Mouse (Mus musculus): ENCODE measurements around the gene Plod1.
A peak's percentile ranks its signal among the peaks of the same experiment; 100 is the strongest.
"Not testable (repeated sequence)": the region's sequence is repeated elsewhere in the genome, so short reads cannot be mapped to it uniquely, and the experiment has no call there.

The Plod1 gene

GRCm38 (mm10) chr4:147895815-147896330 lies 40.7 kb downstream of the Plod1 start:
- no peak for DNase-seq (ENCODE audit: low spot score)

DNA sequence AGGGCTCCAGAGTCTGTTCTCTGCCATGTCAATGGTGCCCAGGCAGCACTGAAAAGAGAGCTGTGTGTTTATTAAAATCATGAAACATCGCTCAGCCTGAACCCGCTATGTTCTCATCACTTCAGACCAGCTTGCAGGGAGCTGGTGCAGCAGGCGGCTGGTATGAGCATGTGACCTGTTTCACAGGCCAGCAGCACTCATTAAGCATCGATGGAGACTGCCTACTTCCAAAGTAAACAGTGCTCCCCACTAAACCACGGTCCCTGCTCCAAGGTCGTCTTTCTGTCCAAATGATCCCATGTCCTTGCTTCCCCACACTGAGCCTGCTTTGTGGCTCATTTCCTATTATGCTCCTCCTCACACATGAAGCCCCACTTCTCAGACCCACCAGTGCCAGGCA lies 46.2 kb downstream of the Plod1 start:
- no peak for DNase-seq (ENCODE audit: low spot score)

DNA sequence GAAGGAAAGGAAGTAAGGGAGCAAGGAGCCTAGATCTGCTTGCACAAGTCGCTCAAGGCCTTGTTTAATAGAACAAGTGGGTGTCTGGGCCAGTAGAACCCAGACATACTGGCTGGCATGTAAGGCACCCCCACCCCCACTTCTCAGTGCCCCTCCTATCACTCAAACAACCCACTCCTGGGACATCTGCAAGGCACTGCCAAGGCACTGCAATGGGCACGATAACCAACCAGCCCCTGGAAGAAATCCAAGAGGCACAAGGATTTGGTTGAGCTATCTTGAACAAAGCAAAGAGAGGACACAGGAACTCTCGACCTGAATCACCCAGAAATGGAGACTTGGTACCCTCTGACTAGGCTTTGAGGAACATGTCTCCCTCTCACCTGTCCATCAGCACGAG lies 48.3 kb downstream of the Plod1 start:
- no peak for DNase-seq (ENCODE audit: low spot score)

DNA sequence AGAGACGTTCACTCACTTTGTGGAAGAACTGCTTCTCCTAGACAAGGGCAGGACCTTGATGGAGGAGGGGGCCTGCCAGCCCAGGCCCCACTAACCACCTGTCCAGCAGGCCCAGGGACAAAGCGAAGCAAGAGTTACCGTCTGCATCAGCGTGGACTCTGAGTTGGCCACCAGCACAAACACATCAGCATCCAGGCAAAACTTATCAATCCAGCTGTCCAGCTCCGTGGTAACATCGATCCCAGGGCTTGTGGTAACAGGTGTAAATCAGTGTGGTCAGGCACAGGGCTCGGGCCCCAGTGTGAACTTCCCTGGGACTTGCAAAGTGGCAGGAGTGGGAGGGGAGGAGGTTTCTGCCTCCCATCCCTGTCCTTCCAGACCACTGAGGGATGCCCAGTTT lies 49.3 kb downstream of the Plod1 start:
- DNase-seq (ENCODE audit: low spot score), result no peak

DNA sequence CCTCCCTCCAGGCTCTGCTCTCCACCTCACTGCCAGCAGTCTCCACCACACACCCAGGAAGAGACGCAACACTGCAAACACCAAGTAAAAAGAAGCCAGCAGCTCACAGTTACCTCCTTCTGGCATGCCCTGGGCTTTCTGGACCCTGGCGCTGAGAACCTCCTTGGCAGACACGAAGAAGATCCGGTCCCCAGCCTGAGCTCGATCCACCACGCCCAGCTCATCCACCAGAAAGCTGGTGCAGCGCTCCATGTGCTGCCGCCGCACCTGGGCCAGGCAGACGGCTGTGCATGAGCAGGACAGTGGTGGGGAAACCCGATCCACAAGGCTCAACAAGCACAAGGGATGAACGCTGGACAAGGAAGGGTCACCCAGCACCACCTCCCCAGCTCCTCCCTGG lies 50.4 kb downstream of the Plod1 start:
- no peak for DNase-seq (ENCODE audit: low spot score)

GRCm38 (mm10) chr4:147884138-147884537 lies 52.4 kb downstream of the Plod1 start:
- no peak for DNase-seq (ENCODE audit: low spot score)

DNA sequence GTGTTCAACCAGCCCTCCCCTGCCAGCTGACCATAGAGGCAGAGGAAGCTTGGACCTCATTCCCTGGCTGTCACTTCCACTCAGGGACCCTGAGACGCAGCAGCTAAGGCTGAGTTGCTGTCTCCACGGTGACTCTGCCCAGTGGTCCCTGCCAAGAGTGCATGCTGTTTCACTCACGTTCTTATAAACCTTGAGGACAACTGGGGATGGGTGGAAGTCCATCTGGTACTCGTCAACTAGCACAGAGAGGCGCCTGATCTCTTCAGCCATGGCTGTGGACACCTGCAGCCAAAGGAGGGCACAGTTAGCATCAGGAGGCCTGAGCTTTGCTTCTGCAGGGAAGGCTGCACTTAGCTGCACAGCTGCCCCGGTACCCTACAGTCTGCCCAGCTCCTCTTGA lies 53.5 kb downstream of the Plod1 start:
- DNase-seq (ENCODE audit: low spot score), result no peak

DNA sequence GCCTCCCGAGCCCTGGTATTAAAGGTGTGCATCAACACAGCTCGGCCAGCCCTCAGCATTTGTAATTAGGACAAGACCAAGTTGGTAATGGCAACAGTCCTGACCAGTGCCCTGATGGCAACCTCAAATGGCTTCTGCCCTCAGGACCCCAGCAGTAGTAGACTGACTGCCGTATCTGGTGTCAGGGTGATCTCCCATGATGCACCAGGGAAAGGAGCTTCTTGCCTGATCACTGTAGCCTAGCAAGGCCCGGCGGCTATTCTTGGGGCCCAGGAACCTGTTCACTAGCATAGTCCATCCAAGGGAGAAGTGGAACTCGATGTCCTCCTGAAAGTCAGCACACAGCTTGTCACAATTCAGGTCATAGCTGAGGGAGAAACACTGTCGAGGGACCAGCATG lies 54.8 kb downstream of the Plod1 start:
- DNase-seq (ENCODE audit: low spot score), result no peak

DNA sequence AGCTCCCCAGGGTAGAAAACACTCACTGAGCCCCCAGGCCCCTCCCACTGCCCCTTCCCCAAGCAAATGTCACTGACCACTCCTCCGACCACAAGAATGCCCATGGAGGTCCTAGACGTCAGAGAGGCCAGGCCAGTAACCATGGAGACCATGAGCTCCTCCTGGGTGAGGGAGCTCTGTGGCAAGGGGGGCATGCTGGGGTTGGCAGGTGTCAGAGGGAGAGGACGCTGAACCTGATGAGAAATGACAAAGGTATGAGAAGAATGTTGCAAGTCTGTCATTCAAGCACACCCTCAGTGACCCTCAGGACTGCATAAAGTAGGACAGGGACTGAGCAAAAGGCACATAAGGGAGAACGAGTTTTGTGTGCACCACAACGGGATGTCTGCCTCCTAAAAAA lies 56.7 kb downstream of the Plod1 start:
- DNase-seq (ENCODE audit: low spot score), result no peak

DNA sequence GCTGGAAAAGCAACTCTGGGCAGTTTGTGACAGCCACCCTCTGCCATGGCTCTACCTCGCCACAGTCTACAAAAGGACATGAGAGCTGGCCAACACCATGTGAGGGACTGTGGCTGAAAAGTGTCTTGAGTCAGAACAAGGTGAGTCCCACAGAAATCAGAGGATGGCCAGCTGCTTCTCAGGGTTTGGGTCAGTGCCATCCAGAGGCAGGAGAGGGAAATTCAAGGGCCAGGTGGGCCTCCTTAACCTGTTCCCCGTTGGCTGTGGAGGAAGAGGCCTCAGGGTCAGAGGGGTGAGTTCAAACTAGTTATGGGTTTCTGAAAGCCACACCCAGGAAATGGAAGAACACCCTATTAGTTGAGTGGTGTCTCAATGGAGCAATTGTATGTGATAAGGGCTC lies 57.1 kb downstream of the Plod1 start:
- no peak for DNase-seq (ENCODE audit: low spot score)

DNA sequence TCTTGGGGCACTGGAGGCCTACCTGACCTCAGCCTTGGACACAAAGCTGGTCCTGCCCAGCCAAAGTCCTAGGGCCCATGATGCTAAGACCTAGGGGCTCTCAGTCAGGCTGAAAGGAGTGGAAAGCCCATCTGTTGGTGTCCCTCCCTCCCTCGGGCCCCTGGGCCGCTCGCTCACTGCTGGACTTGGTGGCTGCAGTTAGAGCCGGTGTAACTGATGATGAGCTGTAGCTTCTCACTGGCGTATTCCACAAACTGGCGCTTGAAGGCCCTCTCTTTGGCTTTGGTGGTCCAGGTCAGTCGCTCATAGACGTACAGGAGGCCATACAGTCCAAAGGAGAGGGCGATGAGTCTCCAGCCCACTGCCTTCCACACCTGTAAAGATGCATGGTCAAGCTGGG lies 58.0 kb downstream of the Plod1 start:
- no peak for DNase-seq (ENCODE audit: low spot score)

DNA sequence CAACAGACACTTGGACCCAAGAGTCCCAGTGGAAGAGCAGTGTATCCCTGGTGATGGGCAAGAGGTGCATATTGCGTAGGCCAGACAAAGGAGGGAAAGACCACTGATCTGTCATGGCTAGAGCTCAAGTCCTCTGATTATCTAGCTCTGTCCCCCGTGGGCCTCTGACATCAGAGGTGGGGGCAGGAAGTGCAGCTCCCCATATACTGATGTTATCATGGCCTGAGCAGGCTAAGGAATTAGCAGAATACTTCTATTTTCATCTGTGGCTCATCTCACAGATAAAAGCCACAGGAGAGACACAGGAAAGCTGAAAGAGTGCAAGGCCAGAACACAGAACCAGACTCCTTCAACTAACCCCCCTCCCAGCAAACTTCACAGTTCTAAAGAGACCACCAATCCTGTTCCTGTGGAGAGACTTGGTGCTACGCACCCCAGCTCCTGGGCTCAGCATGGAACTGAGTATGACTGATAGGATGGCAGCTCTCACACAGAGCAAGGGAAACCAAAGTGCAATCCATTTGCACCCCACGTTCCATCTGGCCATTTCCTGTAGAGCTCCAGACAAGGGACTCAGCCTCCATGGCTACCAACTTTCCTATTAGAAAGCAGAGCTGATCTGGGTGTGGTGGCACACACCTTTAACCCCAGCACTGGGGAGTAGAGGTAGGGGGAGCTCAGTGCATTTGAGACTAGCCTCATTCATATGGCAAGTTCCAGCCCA lies 60.6 kb downstream of the Plod1 start:
- no peak for DNase-seq (ENCODE audit: low spot score)

DNA sequence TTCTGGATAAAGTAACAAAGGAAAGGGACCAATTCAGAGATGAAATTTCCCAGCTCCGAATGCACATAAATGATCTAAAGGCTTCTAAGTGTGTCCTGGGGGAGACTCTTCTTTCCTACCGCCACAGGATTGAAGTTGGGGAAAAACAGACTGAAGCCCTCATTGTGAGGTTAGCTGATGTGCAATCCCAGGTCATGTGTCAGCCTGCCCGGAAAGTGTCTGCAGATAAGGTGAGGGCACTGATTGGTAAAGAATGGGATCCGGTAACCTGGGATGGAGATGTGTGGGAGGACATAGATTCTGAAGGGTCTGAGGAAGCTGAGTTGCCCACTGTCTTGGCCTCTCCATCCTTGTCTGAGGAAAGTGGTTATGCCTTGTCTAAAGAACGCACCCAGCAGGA lies 67.3 kb downstream of the Plod1 start:
- DNase-seq (ENCODE audit: low spot score), result no peak

DNA sequence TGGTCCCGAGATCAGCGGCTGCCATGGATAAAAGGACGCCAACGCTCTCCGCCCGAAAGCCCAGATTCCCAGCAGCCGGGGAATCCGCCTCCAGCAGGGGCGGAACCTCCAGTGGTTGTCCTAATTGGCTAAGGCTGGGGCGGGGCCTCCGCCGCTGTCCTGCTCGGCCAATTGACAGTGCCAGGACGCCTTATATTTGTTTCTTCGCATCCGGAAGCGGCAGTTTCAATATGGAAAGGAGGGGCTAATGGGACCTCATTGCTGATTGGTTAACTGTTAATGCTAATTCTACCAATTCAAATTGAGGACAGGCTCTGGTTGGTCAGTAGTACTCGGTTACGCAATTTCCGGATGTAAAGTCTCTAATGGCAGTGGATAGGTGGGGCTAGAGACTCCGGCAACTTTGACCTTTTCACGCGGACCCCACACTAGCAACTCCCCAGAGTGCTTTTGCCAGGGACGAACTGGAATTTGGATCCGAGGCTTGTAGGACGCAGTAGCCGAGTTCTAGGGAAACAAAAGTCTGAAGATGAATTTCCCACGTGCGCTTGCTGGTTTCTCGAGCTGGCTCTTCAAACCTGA lies 68.0 kb downstream of the Plod1 start, which contains the start of the genes Miip and Fv1:
Miip (minus strand) TSS at position 367 of the 582 bp plus-strand sequence.
Fv1 (plus strand) TSS at position 530 of the 582 bp plus-strand sequence.
- peak; percentile 99 for DNase-seq (ENCODE audit: low spot score)

- DNase-seq (ENCODE audit: low spot score), result no peak
Measured at GRCm38 (mm10) chr4:147867563-147868449, 68.8 kb downstream of the Plod1 start.

GRCm38 (mm10) chr4:147866793-147867192 lies 69.8 kb downstream of the Plod1 start:
- not testable (repeated sequence) for DNase-seq (ENCODE audit: low spot score)

- no peak for DNase-seq (ENCODE audit: low spot score)
Measured at GRCm38 (mm10) chr4:147866056-147866455, 70.5 kb downstream of the Plod1 start.

DNA sequence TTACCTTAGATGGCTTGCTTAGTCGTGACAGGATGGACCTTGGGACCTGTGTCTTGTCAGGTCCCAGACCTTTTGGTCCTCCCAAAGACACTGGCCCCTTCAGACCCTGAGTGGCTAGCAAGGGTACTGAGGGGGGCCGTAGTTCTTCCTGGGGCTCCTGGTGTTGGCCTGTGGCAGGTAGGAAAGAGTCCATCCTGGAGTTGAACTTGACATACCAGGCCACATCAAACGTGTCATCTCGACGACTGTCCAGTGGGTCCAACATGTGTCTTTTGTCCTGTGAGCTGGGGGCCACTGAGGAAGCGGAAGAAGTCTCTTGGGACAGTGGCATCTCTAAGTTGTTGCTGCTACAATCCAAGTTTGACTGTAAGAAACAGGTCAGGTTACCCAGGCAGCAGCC lies 70.9 kb downstream of the Plod1 start:
- no peak for DNase-seq (ENCODE audit: low spot score)

- DNase-seq (ENCODE audit: low spot score), result no peak
Measured at GRCm38 (mm10) chr4:147862051-147862450, 74.5 kb downstream of the Plod1 start.

All from lung, postnatal 25 days (tissue).